Mouse (Mus musculus): ENCODE data around the gene Frmd5. TPM values are rescaled to one million over a fixed set of nuclear protein-coding genes. Genes with fewer than 3 reads are reported as not detected.

The Frmd5 gene
- total RNA-seq, 2 experiments from 2014 or later, result 33.5 to 37.9 TPM

DNA sequence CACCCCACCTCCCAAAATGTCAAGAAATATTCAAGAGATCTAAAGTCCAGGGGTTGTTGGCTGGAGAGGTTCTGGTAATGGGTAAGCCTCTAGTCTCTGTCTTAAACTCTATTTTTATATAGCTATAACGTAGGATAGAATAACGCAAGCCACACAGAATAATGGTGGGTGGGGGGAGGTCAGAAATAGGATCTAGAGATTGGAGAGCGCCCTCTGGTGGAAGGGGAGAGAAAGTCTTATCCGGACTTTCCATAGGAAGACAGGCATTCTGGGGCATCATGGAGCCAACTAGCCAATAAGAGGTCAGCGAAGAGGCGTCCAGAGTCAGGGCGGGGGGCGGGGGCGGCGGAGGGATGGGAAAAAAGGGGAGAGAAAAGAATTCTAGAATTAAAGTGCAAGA, 111.5 kb downstream of the Frmd5 start:
- no peak for DNase-seq (ENCODE audit: low spot score in 2 of 2)

DNA sequence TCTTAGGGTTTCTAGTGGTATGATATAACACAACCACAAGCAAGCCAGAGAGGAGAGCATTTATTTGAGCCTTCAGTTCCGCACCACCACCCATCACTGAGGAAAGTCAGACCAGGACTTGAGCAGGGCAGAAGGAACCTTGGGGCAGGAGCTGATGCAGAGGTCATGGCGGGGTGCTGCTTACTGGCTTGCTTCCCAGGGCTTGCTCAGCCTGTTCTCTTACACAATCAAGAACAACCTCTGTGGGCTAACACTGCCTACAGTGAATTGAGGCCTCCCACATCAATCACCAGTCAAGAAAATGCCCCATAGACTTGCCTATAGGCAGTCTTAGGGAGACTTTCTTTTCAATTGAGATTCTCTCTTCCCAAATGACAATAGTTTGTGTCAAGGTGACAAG, 118.8 kb downstream of the Frmd5 start:
- no peak for DNase-seq (ENCODE audit: low spot score in 2 of 2)

DNA sequence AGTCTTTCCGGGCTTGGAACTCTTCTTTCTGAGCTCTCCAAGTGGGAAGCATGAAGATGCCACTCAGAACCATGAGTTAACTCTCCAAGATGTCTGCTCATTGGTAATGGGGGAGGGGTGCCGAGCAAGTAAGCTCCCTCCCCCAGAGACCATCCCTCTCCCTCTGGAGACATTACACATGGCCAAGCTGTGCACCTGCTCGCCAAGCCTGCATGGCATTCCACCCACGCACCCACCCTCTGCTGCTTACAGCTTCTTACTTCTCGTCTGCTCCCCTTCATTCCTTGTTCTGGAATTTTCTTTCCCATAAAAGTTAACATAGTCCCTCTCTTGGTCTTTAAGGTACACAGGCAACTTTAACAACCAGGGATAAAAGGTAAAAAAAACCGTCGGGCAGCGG, 123.3 kb downstream of the Frmd5 start:
- no peak for DNase-seq (ENCODE audit: low spot score in 2 of 2)

DNA sequence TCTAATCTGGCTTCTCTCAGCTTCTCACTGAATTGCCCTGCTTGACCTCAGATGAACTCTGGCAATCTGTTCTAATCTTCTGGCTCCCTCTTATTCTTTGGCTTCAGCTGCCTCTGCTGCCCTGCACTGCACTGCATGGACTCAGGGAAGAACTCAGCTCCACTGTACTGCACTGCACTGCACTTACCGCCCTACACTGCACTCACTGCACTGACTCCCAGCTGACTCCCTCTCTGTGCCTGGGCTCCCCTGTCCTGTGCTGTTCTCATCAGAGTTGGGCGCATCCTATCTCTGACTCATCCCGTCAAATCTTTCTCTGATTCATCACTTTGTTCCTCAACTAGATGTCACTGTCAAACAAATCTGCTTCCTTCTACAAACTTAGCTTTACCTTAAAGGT, 124.5 kb downstream of the Frmd5 start:
- DNase-seq (ENCODE audit: low spot score in 2 of 2), result no peak

DNA sequence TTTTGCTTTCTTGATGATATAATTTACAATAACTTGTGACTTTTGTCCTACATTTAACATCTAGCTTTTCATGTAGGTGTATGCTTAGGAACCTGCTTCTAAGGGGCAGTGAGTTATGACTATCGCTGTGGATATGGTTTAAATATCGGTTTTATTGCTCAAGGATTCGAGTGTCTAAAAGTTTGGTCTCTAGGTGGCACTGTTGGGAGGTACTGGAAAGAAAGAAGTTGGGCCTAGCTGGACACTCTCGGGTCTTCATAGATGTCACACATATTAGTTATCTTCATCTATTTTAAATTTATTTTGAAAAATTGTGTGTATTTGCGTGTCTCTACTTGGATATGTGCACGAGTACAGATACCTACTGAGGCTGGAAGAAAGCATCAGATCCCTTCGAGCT, 127.2 kb downstream of the Frmd5 start:
- peak in 1 of 2 experiments; percentile 45 for DNase-seq (ENCODE audit: low spot score in 2 of 2)

DNA sequence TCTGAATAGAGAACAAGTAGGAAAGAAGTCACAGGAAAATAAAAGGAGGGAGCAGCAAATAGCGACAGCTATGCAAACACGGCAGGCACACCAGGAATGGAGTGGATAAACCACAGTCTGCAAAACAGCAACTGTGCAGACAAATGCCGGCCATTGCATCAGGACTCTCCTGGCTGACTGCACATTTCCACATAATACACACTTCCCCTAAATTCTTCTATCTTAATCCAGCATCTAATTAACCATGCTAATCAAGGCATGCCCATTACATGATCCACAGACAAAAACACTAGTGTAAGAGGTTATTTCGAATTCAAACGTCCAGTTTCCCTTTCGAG, 129.3 kb downstream of the Frmd5 start:
- no peak for DNase-seq (ENCODE audit: low spot score in 2 of 2)

DNA sequence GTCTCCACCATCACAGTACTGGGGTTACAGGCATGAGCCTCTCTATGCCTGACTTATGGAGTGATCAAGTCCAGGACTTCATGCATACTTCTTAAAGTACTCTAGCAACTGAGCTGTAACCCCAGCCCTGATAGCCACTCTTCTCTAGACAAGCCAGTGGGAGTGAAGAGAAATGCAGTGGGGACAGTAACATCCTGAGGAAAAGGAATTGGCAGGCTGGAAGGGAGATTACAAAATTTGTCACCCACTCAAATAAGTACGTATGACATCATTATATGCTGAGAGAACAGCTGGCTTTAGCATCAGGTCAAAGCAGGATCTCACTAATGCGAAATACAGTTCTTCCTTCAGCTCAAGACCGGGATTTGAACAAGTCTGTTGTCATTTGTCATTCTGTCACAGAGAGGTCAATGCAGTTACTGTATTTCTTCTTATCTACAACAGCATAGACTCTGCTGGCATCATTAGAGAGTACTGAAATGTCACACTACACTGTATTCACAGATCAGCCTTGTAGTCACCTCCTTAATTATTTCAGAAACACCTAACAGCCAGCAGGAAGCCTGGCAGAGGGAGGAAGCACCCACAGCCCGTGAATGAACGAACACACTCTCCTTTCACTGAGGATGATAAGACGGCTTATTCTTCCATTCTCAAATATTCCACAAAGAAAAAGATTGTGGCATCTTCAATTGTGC, 129.8 kb downstream of the Frmd5 start:
- no peak for DNase-seq (ENCODE audit: low spot score in 2 of 2)

DNA sequence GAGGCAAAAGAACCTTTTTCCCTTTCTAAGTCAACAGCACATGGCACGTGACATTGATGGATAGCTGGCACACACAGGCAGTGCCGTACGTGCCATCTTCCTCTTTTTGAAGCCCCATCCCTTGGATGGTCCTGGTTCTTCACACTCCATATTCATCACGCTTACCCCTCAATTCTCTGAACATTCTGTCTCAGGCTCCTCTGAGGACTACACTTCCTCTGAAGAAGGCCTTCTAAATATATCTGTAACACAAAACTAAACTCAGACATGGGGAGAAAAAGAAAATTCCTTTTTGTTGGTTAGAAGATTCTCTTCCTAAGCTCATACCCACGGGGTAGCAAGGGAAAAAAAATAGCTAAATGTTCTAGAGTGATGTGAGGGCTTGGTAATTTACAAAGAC, 131.0 kb downstream of the Frmd5 start:
- DNase-seq (ENCODE audit: low spot score in 2 of 2), result no peak

DNA sequence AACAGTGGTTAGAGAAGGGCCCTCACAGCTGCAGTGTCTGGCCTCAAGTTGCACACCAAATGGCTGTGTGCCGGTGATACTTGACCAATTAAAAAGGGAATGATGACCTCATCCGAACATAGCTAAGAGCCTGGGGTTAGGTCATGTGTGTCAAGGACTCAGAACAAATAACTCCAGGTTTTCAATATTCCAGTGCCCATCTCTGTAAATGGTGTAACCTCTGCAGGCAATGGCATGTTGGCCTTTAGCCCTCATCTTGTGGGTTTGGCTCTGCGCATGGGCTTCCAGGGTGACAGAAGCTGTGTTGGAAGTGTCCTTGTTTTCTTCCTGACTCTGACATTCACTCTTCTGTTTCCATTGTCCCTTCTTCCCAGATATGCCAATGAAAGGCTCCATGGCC, 131.8 kb downstream of the Frmd5 start:
- DNase-seq (ENCODE audit: low spot score in 2 of 2), result no peak

DNA sequence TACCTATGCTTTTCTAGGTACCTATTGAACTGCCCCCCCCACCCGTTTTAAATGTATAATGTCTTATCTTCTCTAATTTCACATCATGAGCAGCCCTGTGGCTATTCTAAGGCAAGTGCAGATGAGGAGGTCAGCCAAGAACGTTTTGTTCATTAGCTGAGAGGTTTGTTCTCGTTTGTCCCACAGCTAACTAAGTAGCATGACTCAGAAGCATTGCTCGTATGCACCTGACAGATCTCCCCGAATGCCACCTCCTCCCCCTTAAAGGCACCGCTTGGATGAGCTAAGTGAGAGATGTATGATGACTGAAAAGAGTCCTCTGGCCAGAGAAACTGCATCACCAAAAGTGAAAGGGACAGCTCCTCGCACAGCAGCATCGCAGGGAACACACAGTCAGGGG, 132.7 kb downstream of the Frmd5 start:
- no peak for DNase-seq (ENCODE audit: low spot score in 2 of 2)

DNA sequence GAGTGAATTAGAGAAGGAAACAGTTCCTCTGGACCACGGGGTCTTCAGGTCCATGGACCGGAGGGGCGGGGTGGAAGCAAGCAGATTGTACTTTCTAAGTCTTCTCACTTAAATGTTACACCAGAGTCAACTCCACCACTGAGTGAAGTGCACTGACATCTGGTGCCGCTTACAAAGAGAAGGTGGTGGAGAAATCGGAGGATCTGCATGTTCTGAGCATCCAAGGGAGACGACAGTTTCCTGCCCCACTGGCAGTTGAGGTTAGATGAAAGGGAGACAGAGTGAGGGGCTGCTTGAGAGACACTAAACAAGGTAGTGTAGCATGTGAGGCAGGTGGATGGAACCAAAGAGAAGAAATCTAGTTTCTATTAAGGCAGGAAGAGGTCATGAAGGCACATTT, 137.0 kb downstream of the Frmd5 start:
- DNase-seq (ENCODE audit: low spot score in 2 of 2), result no peak

DNA sequence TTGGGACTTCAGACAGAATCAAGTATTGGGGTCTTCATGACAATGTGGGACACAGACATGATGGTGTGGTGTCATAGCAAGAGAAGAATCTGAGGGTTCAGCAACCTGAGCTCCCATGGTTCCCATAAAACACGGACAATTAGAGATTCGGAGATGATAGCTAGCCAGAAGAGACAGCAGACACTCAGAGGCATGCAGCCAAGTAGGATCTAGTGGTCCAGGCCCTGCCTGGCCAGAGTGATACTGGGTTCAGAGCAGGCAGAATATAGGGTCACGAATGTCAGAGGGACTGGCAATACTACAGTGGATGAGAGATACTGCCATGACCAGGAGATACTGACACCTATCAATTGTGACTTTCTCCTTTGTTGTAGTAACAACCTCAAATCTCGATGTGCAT, 138.6 kb downstream of the Frmd5 start:
- DNase-seq (ENCODE audit: low spot score in 2 of 2), result no peak

DNA sequence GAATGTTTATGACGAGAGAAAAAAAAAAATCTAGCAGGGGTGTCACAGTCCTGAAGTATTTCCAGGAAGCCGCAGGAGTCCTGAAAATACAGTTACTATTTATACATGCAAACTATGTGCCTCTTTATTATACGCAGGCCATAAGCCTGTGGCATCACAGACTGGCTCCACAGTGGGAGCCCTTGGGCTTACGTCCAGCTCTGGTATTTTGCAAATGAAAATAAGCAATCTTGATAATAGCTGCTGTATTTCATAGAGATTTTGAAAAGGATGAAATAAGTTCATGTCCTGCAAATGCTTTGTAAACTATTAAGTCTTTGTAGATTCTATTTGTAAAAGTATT, 145.8 kb downstream of the Frmd5 start:
- DNase-seq (ENCODE audit: low spot score in 2 of 2), result no peak

DNA sequence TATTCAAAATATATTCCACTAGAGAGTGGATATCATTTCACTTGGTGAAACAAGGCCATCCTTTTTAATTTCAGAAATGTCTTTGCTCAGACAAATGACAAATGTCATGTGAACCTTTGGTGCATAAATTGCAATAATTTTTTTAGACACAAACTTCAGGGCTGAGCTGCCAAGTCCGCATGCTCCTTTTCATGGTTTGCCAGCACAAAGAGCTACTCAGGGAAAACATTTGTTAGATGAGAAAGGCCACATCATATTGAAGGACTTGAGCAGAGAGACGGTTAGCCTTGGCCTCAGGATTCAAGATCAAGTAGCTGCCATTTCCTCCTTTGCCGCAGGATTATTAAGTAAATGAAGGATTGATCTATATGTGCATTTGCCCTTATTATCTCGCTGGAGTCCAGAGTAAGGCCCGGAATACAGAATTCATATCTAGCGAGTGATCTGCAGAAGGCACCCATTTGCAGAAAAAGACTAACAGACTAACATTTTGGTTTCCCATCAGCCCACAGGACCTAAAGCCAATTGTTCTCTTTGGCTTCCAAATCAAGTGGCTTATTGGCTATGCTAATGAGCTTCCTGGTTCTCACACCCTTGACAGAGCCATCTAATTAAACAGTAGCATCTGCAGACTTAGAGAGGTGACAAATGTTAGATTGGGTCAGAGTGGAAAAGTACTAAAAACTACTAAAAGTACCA, 146.3 kb downstream of the Frmd5 start:
- DNase-seq (ENCODE audit: low spot score in 2 of 2), result peak in 1 of 2 experiments; percentile 25

DNA sequence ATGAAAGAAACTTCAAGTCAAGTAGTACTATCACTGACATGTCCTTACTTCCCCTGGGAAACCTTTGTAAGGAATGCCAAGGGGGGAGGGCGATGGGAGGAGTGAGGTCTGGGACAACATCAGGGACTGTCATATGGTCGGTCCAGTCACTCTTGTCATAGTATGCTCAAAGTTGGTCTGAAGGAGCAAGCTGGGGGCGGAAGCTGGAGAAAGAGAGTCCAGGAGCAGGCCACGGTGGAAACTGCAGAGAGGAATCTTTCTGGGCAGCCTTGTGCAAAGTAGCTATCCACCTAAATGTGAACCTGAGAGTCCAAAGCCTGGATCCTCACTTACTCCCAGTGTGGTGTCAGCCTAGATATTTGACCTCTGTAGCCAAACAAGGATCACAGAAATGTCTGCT, 147.5 kb downstream of the Frmd5 start:
- DNase-seq (ENCODE audit: low spot score in 2 of 2), result no peak

DNA sequence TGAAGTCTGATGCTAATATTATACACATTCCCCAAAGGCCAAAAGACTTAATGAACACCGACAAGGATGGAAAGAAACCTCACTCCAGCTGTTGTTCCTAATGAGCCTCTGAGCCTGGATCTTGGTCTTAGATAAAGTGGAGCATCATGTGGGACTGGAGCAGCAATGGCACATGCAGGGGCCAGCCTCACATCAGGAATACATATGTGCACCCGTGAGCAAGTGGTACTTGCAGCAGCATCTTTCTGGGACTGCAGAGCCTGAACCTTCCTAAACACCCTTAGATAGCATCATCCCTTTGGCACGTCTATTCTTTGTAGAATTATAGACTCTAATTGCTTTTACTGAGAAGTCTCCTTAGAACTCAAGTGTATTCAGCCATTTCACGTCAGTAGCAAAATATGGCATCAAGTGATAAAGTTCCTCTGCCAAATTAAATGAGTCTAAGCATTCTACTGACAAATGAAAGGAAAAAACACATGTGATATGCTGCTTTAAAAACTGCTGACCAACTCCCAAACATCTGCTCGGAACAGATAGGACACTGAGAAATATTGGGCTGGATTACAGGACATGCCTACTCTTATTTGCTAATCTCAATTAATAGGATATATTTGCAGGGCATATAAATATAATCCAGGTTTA, 148.6 kb downstream of the Frmd5 start:
- DNase-seq (ENCODE audit: low spot score in 2 of 2), result no peak

DNA sequence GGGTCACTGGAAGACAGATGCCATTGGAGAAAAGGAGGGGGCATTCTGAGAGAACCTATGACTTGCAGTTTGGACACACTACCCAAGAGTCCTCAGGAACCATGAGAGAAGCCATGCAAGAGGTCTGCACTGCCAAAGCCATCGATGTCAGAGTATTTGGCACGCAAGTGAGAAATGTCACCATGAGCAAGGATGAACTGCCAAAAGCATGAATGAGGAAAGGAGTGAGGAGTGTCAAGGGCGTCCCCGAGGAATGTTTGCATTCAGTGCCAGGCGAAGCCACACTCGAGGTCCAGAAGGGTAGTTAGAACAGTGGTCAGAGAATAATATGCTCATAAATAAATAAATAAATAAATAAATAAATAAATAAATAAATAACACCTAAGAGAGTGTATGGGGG, 150.9 kb downstream of the Frmd5 start:
- no peak for DNase-seq (ENCODE audit: low spot score in 2 of 2)

DNA sequence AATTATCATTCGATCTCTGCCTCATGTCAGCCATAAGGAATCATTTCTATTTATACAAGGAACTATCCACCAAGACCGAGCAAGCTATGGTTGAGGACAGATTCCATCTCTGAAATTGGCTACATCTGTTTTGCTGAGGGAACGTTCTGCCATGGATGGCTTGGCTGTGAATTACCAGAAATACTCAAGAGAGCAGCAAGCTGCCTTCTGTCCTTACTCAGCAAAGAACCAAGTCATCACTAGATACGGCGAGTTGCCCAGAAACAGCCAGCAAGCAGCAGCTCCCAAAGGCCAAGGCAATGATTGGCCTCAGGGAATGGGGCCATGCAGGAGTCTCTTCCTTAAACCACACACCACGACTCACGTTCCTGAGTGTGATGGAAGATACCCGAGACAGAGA, 151.8 kb downstream of the Frmd5 start:
- peak in 1 of 2 experiments; percentile 56 for DNase-seq (ENCODE audit: low spot score in 2 of 2)

DNA sequence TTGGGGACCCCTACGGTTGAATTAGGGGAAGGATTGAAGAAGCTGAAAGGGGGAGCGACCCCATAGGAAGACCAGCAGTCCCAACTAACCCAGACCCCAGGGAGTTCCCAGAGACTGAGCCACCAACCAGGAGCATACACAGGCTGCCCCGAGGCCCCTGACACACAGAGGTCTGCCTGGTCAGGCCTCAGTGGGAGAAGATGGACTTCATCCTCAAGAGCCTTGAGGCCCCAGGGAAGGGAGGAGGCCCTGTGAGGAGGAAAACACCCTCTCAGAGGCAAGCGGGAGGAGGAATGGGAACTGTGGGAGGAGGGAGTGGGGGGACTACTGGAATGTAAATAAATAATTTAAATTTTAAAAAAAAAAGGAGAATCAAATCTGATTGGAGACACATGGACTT, 160.4 kb downstream of the Frmd5 start:
- DNase-seq (ENCODE audit: low spot score in 2 of 2), result no peak

DNA sequence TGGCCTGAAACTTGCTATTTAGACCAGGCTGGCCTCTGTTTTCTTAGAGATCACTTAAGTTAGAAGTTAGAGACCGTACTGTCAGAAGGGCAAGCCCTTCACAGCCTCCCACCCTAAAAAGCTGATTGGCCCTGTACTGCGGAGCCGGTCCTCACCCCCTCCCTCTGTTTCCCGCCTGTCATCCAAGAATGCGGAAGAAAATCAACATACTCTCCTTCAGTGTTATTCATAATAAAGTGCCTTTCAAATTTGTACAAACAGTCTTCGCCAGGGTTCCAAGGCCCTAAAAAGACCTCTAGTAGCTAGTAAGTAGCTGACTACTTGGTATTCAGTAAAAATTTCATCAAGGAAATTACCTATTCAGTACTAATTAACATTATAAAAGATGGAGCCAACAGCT, 164.0 kb downstream of the Frmd5 start:
- DNase-seq (ENCODE audit: low spot score in 2 of 2), result no peak

DNA sequence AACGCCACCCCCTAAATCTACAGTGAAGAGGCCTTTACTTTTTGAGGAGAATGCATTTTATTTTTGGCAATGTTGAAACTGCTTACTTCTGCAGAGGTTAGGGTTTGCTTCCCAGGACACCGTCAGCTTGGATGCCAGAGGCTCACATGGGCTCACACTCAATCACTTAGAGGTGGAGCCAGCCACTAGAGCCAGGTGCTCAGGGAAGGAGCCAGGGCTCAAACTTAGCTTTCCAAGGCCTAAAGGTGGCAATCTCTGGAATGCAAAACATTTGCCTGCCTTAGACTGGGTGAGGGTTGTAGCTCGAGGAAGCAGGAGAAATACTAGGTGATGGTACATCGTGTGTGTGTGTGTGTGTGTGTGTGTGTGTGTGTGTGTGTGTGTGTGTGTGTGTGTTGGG, 174.8 kb downstream of the Frmd5 start:
- DNase-seq (ENCODE audit: low spot score in 2 of 2), result no peak

DNA sequence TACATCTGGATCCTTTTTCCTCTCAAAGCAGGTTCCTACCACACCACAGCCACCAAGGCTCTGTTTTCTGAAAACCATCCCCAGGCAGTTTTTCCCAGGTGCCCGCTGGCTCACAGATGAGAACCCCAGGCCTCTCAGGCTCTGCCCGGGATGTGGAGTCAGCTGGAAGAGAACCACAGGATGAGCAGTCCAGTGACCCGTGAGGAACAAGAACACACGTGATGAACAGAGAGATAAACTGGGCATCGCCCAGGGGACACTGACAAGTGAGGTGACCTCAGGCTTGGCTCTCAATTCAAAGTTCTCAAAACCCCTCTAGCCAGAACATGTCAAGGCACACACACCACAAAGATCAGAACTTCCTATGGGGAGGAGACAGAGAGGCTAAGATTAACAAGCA, 176.6 kb downstream of the Frmd5 start:
- DNase-seq (ENCODE audit: low spot score in 2 of 2), result no peak

DNA sequence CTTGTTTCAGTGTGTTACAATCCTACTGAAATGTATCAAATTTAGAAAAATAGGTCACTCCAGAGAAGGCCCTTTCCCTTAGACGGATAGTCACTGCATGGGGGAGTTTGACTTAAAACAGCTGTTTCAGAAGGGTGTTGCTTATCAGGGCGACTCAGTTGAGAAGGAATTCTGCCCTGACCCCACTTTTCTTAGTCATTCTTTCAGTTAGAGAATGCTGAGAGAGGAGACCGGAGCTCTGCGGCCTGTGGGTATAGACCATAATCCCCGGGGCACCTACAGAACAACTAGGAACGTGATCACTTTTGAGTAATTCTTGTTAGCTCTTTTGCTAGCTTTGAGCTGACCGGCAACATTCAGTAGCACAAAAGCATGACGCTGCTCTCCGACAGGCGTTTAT, 178.6 kb downstream of the Frmd5 start:
- DNase-seq (ENCODE audit: low spot score in 2 of 2), result no peak
